Mouse (Mus musculus): ENCODE data around the gene Arhgap17.

Gene Arhgap17

DNA sequence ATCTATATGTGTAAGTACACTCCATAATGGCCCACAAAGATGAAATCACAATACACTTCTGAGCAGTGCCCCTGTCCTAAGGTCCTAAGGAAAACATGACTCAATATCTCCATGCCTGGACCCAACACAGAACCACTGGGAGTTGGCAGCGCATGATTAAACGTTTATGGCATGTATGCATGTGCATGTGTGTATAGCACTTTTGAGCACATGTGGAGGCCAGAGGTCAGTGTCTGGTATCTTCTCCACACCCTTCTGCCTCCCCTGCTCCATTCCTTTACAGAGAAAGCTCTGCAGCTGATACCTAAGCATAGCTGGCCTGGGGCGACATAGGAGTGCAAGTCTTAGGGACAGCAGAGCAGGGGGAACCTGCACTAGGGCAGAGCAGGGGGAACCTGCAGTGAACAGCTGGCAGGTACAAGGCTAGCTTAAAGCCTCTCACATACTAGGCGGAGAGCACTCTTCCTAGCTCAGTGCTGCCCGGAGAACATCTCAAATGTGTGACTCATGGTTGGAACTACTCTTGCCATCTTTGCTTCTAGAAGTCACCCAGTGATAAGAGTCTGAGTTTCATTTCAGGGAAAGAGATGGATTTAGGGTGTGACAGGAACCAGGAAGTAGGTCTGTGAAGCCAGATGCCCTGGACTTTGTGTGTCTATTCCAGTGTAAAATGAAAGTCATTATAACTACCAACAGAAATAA, 25.5 kb downstream of the Arhgap17 start:
- no peak for DNase-seq (ENCODE audit: low read depth, low spot score)

DNA sequence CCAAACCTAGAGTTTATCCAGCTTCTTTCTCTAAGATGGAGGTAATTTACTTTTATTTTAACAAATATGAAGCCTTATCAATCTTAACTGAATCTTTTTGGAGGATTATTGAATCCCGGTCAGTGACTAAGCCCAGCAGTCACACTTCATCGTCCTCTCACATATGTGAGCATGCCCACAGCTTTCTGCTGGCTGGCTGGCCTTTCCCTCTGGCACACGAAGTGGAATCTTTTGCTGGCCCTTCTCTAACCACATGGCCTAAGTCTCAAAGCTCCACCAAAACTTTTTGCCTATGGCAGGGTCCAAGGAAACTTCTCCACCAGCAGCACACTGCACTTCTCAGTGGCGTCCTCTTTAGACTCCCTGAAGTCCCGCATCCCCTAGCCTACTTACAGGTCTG, 27.8 kb downstream of the Arhgap17 start:
- DNase-seq (ENCODE audit: low read depth, low spot score) = no peak

DNA sequence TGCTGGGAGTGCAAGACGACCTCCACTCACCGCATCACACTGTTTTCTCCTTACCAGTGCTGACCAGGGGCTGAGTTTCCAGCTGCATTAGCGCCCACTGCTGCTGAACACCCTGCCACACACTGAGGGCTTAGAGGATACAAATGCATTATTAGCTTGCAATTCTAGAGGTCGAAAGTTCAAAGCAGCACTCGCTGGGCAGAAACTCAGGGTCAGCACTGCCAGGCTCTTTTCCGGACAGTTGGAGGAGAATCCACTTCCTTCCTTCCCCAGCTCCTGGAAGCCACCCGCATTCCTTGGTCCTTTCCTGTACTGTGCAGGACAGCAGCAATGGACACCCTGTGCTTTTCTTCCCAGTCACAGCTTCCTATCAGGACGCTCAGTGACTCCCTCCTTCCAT, 31.4 kb downstream of the Arhgap17 start:
- no peak for DNase-seq (ENCODE audit: low read depth, low spot score)

DNA sequence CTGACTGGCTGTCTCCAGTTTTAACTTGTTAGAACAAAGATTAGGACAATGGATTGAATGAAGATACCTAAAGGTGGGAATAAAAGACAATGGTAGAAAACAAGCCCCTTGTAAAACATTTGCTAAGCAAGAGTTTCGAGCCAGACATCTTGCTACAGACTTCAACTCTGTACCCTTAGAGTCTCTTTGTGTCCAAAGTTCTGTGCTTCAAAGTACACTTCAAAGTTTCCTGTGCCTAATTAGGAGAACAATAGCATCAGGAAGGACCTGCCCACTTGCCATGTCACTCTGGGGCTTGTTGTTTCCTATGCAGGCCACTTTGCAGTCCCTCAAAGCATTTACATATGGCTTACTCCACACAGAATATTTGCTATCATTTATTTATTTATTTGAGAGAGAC, 33.4 kb downstream of the Arhgap17 start:
- no peak for DNase-seq (ENCODE audit: low read depth, low spot score)

DNA sequence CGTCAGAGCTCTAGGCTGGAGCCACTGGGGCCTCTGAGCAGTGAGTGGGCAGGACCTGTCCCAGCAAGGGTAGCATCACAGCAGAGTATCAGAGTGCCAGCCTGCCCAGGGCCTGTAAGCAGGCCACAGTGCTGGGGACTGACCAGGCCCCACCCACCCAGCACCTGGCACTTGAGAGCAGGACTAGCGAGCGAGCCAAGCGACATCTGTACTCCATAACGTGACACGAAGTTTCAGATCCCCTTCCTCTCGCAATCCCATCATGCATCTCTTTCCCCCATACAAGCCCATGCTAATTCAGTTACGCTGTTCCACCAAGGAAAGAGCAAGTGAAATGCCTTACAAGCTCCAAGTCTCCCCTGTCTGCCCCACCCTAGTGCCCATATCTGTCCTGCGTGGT, 39.2 kb downstream of the Arhgap17 start:
- DNase-seq (ENCODE audit: low read depth, low spot score) = no peak

DNA sequence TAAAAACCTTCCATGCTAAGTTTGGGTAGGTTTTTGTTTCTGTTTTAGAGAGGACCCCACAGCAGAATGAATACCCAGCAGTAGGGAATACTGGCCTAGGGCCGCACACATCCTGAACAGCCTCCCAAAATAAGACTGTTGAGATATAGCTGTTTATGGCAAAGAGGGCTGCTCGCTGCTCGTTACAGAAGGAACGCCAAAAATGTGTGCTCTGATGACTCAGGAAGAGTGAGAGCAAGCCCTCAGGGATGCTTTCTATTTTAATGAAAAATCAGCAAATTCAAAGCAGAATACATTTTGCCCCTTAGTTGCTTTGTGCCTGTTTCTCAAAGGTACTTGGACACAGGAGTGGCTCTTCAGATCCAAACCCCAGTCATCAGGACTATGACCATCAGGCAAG, 41.8 kb downstream of the Arhgap17 start:
- no peak for DNase-seq (ENCODE audit: low read depth, low spot score)

DNA sequence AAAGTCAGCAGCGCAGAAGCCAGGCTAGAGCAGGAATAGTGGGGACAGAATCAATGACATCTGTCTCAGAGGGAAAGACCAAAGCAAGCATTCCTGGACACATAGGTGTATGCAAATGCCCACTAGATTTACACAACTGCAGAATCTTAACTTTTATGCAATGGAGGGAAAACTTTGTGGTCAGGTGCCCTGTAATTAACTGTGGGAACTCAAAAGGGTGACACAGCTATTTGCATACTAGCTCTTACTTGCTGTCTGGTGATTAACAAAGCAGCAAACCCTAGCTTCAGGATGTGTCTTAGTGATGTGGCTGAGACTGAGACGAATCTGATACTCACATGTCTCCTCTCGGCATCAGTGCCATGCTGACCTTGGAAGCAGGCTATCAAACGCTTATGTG, 42.8 kb downstream of the Arhgap17 start:
- no peak for DNase-seq (ENCODE audit: low read depth, low spot score)

DNA sequence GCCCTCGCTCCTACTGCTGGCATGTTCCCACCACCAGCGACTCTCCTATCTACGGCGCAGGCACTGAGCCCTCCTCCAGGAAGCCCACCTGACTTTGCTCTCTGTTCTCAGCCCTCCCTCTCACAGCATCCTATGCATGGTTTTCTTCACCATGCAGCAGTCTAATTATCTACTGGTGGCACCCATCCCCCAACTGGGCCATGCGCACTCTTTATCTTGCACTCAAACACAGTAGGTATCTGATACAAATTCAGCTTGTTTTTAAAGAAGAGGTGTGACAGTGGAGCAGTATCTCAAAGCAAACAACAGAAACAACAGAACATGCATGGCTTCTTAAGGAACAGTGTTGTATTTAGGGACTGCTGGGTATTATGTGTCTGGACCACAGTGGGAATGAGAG, 43.7 kb downstream of the Arhgap17 start:
- no peak for DNase-seq (ENCODE audit: low read depth, low spot score)

DNA sequence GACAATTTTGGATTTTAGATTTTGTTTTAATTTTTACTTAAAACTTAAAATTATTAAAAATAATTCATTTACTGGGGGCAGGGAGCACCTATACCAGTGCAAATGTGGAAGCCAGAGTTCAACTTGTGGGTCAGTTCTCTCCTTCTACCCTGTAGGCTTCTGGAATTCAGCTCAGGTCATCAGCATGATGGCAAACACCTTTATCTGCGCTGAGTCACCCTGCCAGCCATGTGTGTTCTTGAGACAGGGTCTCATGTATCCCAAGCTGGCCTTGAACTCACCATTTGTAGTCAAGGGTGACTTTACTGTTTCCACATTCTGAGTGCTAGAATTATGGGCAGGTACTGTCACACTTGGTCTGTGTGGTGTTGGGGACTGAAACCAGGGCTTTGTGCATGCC, 45.6 kb downstream of the Arhgap17 start:
- no peak for DNase-seq (ENCODE audit: low read depth, low spot score)

DNA sequence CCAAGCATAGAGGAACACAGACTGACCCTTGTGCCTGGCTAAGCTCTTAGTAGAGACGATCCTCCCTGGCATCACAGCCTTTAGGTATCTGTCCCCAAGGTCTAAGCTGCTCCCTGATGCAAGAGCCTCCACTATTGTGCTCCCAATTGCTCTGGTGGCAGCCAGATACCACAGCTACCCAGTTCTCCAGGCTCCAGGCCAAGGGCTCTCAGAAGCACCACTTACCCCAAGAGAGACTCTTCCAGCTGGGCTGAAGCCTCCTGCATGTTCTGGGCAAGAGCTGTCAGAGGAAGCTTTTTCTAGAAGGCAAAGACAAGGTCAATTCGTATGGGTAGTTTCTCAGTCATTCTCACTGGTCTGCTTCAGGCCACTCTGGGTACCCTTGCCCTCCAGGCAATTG, 46.3 kb downstream of the Arhgap17 start:
- no peak for DNase-seq (ENCODE audit: low read depth, low spot score)

DNA sequence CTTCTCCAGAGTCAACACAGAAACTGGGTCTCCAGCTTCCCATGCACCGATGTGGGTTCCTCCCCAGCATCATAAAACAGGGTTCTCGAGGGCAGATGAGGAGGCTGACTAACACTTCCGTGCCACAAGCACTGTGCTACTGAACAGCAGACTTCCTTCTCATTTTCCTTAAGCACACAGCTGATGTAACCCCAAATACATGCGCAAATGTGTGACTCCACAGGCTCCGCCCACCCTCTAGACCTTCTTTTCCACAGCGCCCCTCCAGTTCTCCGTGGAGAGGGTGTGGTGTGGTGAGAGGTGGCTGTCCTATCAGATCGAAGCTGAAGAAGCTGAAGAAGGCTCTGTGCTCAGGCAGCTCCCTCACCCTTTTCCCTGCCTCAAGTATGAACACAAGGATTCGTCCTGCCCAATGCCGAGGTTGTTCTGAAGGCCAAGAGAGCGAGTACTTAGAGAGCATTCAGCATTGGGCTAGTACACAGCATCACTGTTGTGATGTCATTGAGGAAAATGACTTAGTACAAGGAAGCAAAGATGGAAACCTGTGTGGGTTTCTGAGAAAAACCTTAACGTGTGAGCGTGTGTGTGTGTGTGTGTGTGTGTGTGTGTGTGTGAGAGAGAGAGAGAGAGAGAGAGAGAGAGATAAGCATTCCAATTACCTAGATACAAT, 47.1 kb downstream of the Arhgap17 start:
- DNase-seq (ENCODE audit: low read depth, low spot score) = no peak

DNA sequence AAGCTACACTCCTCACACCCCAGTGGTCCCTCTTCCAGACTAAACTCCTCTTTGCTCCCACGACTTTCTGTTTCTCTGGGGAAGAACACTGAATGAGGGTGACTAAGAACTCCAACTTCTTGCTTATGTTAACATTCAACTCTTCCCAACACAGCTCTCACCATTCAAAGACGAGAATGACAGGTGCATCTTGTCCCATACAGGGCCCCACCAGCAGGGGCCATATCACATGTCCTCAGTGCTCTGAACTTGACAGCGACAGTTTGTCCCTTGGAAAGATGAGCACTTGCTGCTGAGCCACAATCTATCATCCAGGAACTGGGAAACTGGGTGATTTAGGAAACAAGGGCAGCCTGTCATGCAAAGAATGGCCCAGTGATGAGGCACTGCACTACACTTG, 57.0 kb downstream of the Arhgap17 start:
- DNase-seq (ENCODE audit: low read depth, low spot score) = no peak

DNA sequence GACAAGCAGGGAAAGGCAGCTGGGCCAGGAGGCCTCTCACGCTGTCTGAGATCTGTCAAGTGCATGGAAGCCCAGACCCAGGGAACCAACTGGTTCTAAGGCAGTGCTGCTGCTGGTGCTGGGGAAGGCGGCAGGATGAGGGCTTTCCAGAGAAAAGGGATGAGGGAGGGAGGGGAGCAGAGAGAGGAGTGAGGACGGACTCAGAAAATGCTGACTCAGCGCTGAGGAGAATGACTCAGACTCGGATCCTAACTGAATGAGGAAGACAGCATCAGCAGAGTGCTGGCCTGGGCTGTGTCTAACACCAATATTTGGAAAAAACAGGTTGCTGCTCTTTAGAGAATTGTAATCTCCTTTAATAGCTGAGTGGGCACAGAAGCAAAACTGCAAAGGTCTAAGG, 57.9 kb downstream of the Arhgap17 start:
- DNase-seq (ENCODE audit: low read depth, low spot score) = no peak

DNA sequence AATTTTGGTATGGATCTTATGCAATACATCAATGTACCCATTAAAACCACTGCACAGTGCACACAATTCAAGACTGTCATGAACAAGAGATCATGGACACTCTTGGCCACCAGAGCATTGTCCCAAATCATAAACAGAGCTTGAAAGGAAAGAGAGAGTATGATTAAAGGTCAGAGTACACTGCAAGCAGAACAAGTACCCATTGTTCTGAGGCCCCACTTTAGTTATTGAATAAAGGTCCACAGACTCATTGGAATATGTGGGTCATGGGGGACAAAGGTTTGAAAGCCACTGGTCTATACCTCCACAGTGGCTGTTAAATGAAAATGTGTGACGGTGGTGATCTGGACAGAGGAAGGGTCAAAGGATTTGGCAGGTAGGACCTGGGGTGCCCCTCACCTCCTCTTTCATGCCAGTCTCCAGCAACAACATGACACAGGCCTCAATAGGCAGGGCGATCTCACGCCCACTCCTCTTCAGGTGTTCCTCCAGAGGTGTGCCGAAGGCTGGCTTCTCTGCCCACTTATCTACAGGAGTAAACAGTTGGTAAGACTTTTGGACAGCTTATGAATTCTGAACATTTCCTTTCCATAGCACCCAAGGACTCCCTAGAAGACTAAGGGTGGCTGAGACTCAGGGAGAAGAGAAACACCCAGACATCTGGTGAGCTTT, 61.7 kb downstream of the Arhgap17 start:
- DNase-seq (ENCODE audit: low read depth, low spot score) = no peak

DNA sequence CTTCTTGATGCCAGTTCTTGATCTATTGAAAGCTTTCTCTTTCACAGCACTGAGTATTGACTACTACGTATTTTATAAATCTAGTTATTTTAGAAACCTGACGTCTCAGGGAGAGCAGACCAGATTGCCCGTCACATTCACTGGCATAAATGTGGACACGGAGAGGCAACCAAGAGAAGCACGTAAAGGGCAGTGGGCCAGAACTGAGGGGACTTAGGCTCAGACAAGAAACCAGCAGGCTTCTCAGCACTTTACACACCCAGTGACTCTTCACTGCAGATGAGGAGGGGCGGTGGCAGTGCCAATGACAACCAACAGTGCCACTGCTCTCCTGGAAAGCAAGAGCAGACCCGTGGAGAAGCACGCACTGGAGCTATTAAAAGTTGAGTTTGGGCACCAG, 62.5 kb downstream of the Arhgap17 start:
- no peak for DNase-seq (ENCODE audit: low read depth, low spot score)

DNA sequence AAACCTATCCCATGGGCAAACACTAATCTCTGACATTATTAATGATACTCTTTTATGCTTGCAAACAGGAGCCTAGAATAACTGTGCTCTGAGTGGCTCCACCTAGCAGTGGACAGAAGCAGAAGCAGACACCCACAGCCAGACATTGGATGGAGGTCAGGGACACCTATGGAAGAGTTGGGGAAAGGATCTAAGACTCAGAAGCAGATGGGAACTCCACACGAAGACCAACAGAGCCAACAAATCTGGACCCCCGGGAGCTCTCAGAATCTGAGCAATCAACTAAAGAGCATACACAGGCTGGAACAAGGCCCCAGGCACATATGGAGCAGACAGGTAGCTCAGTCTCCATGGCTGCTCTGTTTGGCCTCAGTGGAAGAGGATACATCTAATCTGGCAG, 64.3 kb downstream of the Arhgap17 start:
- no peak for DNase-seq (ENCODE audit: low read depth, low spot score)

DNA sequence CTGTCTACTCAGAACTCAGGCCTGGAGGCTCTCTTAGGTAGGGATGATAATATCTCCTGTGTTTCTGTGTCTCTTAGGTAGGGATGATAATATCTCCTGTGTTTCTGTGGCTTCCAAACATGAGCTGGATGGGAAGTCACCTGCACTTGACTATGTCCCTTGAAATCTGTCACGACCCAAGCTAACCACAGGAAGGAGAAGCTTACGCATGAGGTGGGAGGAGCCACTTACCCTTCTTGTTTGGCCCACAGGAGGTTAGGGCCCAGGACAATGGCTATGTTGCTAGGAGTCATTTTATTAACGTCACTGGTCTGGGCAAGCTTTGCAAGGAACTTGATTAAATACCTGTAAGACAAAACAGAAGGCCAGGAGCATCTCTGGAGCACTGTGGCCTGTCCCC, 69.5 kb downstream of the Arhgap17 start:
- no peak for DNase-seq (ENCODE audit: low read depth, low spot score)

DNA sequence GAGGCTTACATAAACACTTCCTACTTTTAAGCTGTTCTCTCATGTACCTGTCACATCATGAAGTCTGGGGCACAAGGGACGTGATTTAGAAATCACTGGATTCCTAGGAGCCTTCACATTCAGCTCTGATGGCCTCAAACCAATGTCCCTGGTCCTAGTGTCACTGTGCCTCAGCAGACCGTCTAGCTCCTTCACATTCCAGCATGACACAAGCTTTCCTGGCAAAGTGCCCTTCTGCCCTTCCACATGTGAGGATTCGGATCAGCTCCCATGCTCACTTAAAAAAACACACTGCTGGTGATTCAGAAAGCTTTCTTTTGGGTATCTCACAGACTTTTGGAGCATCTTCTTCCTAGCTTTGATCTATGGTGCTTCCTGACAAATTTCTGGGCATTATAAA, 71.5 kb downstream of the Arhgap17 start:
- DNase-seq (ENCODE audit: low read depth, low spot score) = no peak

DNA sequence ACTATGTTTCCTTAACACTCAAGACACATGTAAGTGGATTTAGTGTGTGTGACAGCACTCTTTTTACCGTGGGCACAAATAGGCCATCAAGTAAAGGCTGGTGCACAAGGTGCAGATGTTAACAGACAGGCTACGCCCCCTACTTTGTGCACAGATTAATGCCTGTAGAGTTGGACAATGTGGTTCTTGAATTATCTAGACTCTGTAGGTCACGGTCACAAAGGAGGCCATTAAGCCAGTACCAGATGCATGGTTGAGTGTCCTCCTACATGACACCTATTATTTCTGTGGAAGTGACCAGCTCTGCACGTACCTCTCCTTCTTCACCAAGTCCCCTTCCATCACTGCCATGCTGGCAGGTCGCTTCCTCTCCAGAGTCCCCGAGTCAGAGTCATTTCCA, 73.6 kb downstream of the Arhgap17 start:
- no peak for DNase-seq (ENCODE audit: low read depth, low spot score)

DNA sequence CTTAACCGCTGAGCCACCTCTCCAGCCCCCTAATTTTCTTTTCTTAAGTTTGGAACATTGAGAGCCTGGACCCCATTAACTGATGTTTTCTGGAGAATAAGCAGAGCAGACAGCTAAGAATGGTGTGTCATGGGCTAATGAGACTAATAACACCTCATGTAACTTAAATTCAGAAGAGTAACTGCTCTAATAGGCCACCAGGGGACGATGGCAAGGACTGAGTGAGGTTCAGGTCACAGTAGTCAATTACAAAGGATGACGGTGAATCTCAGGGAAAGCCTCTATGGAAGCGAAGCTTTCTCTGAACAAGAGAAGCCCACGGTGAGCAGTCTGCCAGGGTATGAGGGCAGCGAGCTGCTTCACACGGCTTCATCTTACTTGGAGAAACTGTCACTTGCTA, 74.3 kb downstream of the Arhgap17 start:
- no peak for DNase-seq (ENCODE audit: low read depth, low spot score)

DNA sequence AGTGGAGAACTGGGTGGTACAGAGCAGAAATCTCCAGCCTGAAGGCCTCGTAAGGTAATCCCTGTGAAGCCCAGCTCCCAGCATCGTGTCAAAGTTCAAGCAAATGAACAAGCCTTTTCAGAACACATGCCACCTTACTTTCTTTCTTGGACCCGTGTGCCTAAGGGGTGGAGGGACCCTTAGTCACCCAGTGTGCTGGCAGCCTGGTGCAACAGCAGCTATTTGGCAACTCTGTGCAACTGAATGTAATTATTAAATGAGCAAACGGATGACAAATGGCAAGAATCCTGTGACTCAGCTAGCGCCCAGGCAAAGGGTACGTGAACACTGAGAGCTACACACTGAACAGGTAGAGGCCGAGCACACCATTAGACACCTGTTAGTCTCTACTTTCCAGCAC, 75.8 kb downstream of the Arhgap17 start:
- DNase-seq (ENCODE audit: low read depth, low spot score) = no peak

DNA sequence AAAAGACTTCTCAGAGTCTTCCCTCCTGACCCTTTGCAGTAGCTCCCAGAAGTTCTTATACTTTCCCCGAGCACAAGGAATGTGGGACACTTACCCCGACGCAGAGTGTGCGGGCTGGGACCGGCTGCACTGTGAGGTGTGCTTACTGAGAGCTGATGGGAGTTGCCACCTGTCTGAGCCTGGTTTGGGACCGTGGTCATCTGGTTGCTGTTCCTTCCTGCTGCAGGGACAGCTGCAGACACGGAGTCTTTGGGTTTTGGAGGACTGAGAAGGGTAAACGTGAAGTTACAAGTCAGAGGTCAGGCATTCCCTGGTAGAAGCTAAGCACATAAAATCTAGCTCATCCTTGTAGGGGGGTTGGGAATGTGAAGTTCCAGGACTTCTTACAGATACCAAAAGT, 77.8 kb downstream of the Arhgap17 start:
- DNase-seq (ENCODE audit: low read depth, low spot score) = no peak

DNA sequence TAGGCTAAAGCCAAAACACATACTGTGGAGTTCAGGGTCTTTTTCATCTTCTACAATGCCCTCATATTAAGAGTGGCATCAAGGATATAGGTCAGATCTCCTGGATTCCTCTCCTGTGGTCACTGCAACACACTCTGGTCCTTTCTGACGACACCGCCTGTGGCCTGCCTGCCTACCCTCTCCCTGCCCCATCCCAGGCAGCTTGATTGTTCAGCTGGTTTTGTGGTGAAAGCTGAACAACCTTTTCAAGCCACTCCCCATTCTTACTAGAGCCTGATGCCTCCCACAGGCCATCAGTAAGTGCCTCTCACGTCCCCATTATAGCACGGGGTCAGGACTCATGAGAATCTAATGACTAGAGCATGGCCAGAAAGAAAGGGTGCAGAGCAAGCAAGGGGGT, 80.5 kb downstream of the Arhgap17 start:
- DNase-seq (ENCODE audit: low read depth, low spot score) = no peak
